ENCODE assay signal across 9 mouse cellular contexts in the genomic region with DNA sequence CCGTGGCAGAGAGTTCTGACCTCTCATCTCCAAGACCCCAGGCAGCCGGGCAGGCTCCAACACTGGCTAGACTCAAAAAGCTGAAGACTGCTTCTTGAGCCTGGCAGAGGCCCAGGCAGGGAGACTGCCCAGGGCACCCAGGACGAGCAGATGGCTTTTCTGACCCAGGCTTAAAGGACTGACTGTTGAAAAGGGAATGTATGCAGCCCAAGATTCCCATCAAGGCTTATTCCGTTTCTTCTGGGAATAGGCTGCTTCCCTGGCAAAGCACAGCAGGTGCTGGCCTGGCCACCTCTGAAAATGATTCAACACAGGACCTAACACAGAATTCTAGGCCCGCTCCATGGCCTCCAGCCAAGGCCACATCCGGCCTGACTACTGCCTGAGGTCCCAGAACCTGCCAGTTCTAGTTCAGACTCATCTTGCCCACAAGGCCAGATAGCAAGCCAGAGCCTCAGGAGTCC. TPM values are rescaled to one million over a fixed set of nuclear protein-coding genes. Genes with fewer than 3 reads are reported as not detected.
DNase-seq lines count a peak whose midpoint lies in the region; ATAC-seq and TF ChIP-seq lines count a peak whose summit lies in the region.
"Had no signal": no experiment of that assay in that cellular context is flagged by ENCODE, and none has a peak within 500 bp of the region (broad histone marks: within the 10 kb centered on the region; RNA-seq: fewer than 3 reads in every experiment).

No protein-coding gene starts in this region.

- no peak overlapping the region for H3K27ac ChIP-seq in thymus, adult 2 months (ENCODE audit: control insufficient read depth, insufficient read depth, low read length)
- no peak overlapping the region for H3K27ac ChIP-seq in hindbrain, embryonic 11.5 days (ENCODE audit: low read depth, low read length)
- H3K27ac ChIP-seq in hindbrain, embryonic 14.5 days, result no peak overlapping the region
- H3K27ac ChIP-seq: hindbrain, embryonic 10.5 days had no signal

- H3K27me3 ChIP-seq in thymus, adult 2 months (ENCODE audit: control insufficient read depth, insufficient read depth, low read length), result no peaks in the 10 kb centered on the region
- peaks cover 30% of the 10 kb centered on the region for H3K27me3 ChIP-seq in hindbrain, embryonic 11.5 days (ENCODE audit: control insufficient read depth, insufficient read depth, low read length)
- peaks cover 34% of the 10 kb centered on the region for H3K27me3 ChIP-seq in hindbrain, embryonic 14.5 days (ENCODE audit: control insufficient read depth, insufficient read depth, low read length)

- no peak for TF ChIP-seq POLR2A in thymus, adult 2 months (IDR thresholded peaks at IDR 0.05; ENCODE audit: control insufficient read depth, extremely low read depth, insufficient read depth, low read length, poor library complexity)

- H3K4me2 ChIP-seq in hindbrain, embryonic 11.5 days (replicated peaks; ENCODE audit: low read depth, low read length), result no peak overlapping the region
- H3K4me2 ChIP-seq in hindbrain, embryonic 14.5 days (replicated peaks), result no peak overlapping the region

- peaks cover 42% of the 10 kb centered on the region for H3K4me1 ChIP-seq in thymus, adult 2 months (replicated peaks; ENCODE audit: control insufficient read depth, insufficient read depth, low read length)
- no peaks in the 10 kb centered on the region for H3K4me1 ChIP-seq in hindbrain, embryonic 11.5 days (replicated peaks; ENCODE audit: control insufficient read depth, insufficient read depth, low read length)
- H3K4me1 ChIP-seq in hindbrain, embryonic 14.5 days (replicated peaks; ENCODE audit: control insufficient read depth, insufficient read depth, low read length), result peaks cover 11% of the 10 kb centered on the region

- DNase-seq in gastrocnemius, adult 8-10 months (ENCODE audit: low spot score in 2 of 2), result peak; percentile 34 to 57
- no peak for DNase-seq in gastrocnemius, postnatal 10 days
- DNase-seq in thymus, adult 2 months, result no peak
- DNase-seq in thymus, postnatal 25 days, result no peak
- DNase-seq in heart, adult 8-10 months (ENCODE audit: low spot score), result peak; percentile 62
- peak; percentile 62 to 77 for DNase-seq in urinary bladder, postnatal 36 days (ENCODE audit: low spot score in 2 of 2)
- DNase-seq in hindbrain, embryonic 11.5 days (ENCODE audit: low spot score), result no peak
- no peak for DNase-seq in hindbrain, embryonic 14.5 days (ENCODE audit: low spot score)

- H3K9ac ChIP-seq in hindbrain, embryonic 11.5 days (ENCODE audit: low read depth, low read length), result no peak overlapping the region
- no peak overlapping the region for H3K9ac ChIP-seq in hindbrain, embryonic 14.5 days

- no peak overlapping the region for H3K4me3 ChIP-seq in thymus, adult 2 months (ENCODE audit: control insufficient read depth, insufficient read depth, low read length)
- H3K4me3 ChIP-seq in hindbrain, embryonic 11.5 days (ENCODE audit: low read depth, low read length), result no peak overlapping the region
- no peak overlapping the region for H3K4me3 ChIP-seq in hindbrain, embryonic 14.5 days (replicated peaks; ENCODE audit: low read length)
- H3K4me3 ChIP-seq: hindbrain, embryonic 10.5 days had no signal

- H3K9me3 ChIP-seq in hindbrain, embryonic 11.5 days (ENCODE audit: control insufficient read depth, low read length), result no peaks in the 10 kb centered on the region
- H3K9me3 ChIP-seq in hindbrain, embryonic 14.5 days (ENCODE audit: control insufficient read depth, low read length), result no peaks in the 10 kb centered on the region
- H3K9me3 ChIP-seq: hindbrain, embryonic 10.5 days had no signal

- TF ChIP-seq CTCF in thymus, adult 2 months (IDR thresholded peaks at IDR 0.05; ENCODE audit: borderline replicate concordance, control insufficient read depth, extremely low read depth, insufficient read depth, low read length, poor library complexity), result 0 out of 2 replicates have a peak, but pooled peaks have one; percentile 37

- 89% methylated on average over 6 of the region's 6 CpGs for WGBS in thymus, adult 2 months
- 84% methylated on average over 6 of the region's 6 CpGs for WGBS in hindbrain, embryonic 11.5 days
- 82% methylated on average over 6 of the region's 6 CpGs for WGBS in hindbrain, embryonic 14.5 days

- H3K36me3 ChIP-seq in thymus, adult 2 months (ENCODE audit: control insufficient read depth, insufficient read depth, low read length), result peaks cover 36% of the 10 kb centered on the region
- peaks cover 5% of the 10 kb centered on the region; the same call in 1 of the 2 replicates for H3K36me3 ChIP-seq in hindbrain, embryonic 11.5 days (ENCODE audit: control insufficient read depth, insufficient read depth, low read length)
- H3K36me3 ChIP-seq in hindbrain, embryonic 14.5 days (replicated peaks; ENCODE audit: control insufficient read depth, insufficient read depth), result peaks cover 53% of the 10 kb centered on the region

- ATAC-seq in hindbrain, embryonic 11.5 days (ENCODE audit: low FRiP score), result no peak
- no peak for ATAC-seq in hindbrain, embryonic 14.5 days (ENCODE audit: low FRiP score)

RNA-seq across cellular contexts. Expression of a gene that starts 1.7 kb away (rescaled TPM):
- total RNA-seq in gastrocnemius, adult 8-10 months (2022), result 1 to 10 TPM; 1.6 to 2.4 (median 2.1) TPM
- total RNA-seq in gastrocnemius, postnatal 10 days (2021), result 1 to 10 TPM; 3.3 to 4.8 TPM
- 10.8 and 14.8 TPM in 2 replicates for polyA plus RNA-seq in thymus, adult 2 months (2012; rRNA removed)
- 1 to 10 TPM; 2.4 to 4.7 (median 3.4) TPM for total RNA-seq in heart, adult 8-10 months (2022)
- 0.39 and 0.47 TPM in 2 replicates for polyA plus RNA-seq in hindbrain, embryonic 11.5 days (2014; fragmentation: Nextera tagmentation; extraction: Ambion mirVana)
- 6.4 and 7.3 TPM in 2 replicates for polyA plus RNA-seq in hindbrain, embryonic 14.5 days (2014; fragmentation: Nextera tagmentation; extraction: Ambion mirVana)

RNA-seq across cellular contexts. Expression of a gene that starts 7.2 kb away (rescaled TPM):
- total RNA-seq in gastrocnemius, adult 8-10 months (2022), result 1 to 10 TPM; 1.7 to 8.5 (median 4.8) TPM
- total RNA-seq in gastrocnemius, postnatal 10 days (2021), result 1 to 10 TPM in 1 of 2 experiments, not detected in 1; 1.0 TPM
- 0.23 and 0.31 TPM in 2 replicates for polyA plus RNA-seq in thymus, adult 2 months (2012; rRNA removed)
- total RNA-seq in heart, adult 8-10 months (2022), result 10 to 100 TPM in 1 of 4 experiments, 1 to 10 TPM in 2, under 1 TPM in 1; 0.63 to 14.1 (median 6.3) TPM
- not detected in 2 replicates for polyA plus RNA-seq in hindbrain, embryonic 11.5 days (2014; fragmentation: Nextera tagmentation; extraction: Ambion mirVana)
- polyA plus RNA-seq in hindbrain, embryonic 14.5 days (2014; fragmentation: Nextera tagmentation; extraction: Ambion mirVana), result not detected in 2 replicates

RNA-seq across cellular contexts. Expression of a gene that starts 12.5 kb away (rescaled TPM):
- total RNA-seq in gastrocnemius, adult 8-10 months (2022), result 100 to 1,000 TPM; 443 to 485 (median 471) TPM
- total RNA-seq in gastrocnemius, postnatal 10 days (2021), result 100 to 1,000 TPM; 249 to 254 TPM
- polyA plus RNA-seq in thymus, adult 2 months (2012; rRNA removed), result 762 and 992 TPM in 2 replicates
- 1,000 to 10,000 TPM; 1,038 to 1,126 (median 1,089) TPM for total RNA-seq in heart, adult 8-10 months (2022)
- 168 and 200 TPM in 2 replicates for polyA plus RNA-seq in hindbrain, embryonic 11.5 days (2014; fragmentation: Nextera tagmentation; extraction: Ambion mirVana)
- polyA plus RNA-seq in hindbrain, embryonic 14.5 days (2014; fragmentation: Nextera tagmentation; extraction: Ambion mirVana), result 313 and 325 TPM in 2 replicates

RNA-seq across cellular contexts. Expression of a gene that starts 59.4 kb away (rescaled TPM):
- not detected for total RNA-seq in gastrocnemius, adult 8-10 months (2022)
- under 1 TPM in 1 of 2 experiments, not detected in 1; 0.36 TPM for total RNA-seq in gastrocnemius, postnatal 10 days (2021)
- 2.2 and 5.2 TPM in 2 replicates for polyA plus RNA-seq in thymus, adult 2 months (2012; rRNA removed)
- total RNA-seq in heart, adult 8-10 months (2022), result under 1 TPM in 1 of 4 experiments, not detected in 3; 0.25 TPM
- not detected in 2 replicates for polyA plus RNA-seq in hindbrain, embryonic 11.5 days (2014; fragmentation: Nextera tagmentation; extraction: Ambion mirVana)
- polyA plus RNA-seq in hindbrain, embryonic 14.5 days (2014; fragmentation: Nextera tagmentation; extraction: Ambion mirVana), result not detected in 2 replicates
- polyA plus RNA-seq: hindbrain, embryonic 10.5 days had no signal

Comparison
In these comparisons a context has a peak if more than half of its experiments do, and no peak if none do; other contexts are left out.
1. DNase-seq: peak in gastrocnemius, adult 8-10 months (2 of 2), heart, adult 8-10 months (single experiment) and urinary bladder, postnatal 36 days (2 of 2); none in gastrocnemius, postnatal 10 days (single experiment), thymus, adult 2 months (single experiment), thymus, postnatal 25 days (single experiment), hindbrain, embryonic 11.5 days (single experiment) and hindbrain, embryonic 14.5 days (single experiment).